Mouse (Mus musculus): ENCODE results near the gene Cmas.

The Cmas gene

GRCm38 (mm10) chr6:142756507-142757333 is at the start of gene Cmas:
Cmas (plus strand) TSS chr6:142756686.
- peak; percentile 84 for DNase-seq (ENCODE audit: low read depth)

GRCm38 (mm10) chr6:142706688-142707087 is 49.8 kb upstream of the Cmas start:
- peak; percentile 26 for DNase-seq (ENCODE audit: low read depth)

DNA sequence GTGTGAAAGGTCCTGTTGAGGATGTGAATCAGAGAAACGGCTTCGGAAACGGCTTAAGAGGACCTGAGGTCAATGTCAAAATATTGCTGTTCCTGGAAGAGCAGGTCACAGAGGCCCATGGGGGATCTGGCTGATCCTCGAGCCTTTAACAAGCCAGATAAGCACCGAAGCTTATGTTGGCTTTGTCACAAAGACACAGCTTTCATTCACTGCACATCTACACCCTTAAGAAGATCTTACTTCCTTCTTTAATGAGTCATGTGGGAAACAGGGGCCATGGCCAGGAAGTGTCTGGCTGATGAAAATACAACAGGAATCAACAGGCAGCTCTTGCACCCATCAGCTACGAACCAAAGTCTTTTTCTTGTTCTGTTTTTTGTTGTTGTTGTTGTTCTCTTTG is 48.1 kb upstream of the Cmas start:
- DNase-seq (ENCODE audit: low read depth): peak; percentile 39

DNA sequence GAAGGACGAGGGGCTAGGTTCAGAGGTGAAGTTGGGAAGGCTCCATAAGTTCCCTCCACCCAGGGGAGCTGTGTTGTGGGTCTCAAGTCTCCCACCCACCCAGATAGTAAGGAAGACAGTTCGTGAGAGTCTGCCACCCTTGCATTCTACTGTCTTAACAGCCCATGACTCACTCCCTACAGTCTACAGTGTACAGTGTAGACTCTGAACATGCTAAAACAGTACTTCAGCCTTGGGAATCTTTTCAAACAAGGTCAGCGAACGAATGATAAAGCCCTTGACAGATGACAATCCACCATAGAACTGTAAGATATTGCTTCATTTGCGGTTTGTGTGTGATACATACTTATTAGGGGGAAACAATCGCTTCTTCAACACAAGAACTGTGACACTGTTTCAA is 45.8 kb upstream of the Cmas start:
- DNase-seq (ENCODE audit: low read depth): no peak

- DNase-seq (ENCODE audit: low read depth): no peak
These were observed 45.4 kb upstream of the Cmas start for GRCm38 (mm10) chr6:142711106-142711505.

- DNase-seq (ENCODE audit: low read depth): no peak
These were observed 41.5 kb upstream of the Cmas start for GRCm38 (mm10) chr6:142715026-142715425.

- DNase-seq (ENCODE audit: low read depth): no peak
These were observed 39.3 kb upstream of the Cmas start for GRCm38 (mm10) chr6:142717186-142717585.

GRCm38 (mm10) chr6:142718167-142718566 is 38.3 kb upstream of the Cmas start:
- no peak for DNase-seq (ENCODE audit: low read depth)

- no peak for DNase-seq (ENCODE audit: low read depth)
These were observed 35.8 kb upstream of the Cmas start for GRCm38 (mm10) chr6:142720641-142721040.

- no peak for DNase-seq (ENCODE audit: low read depth)
These were observed 34.8 kb upstream of the Cmas start for GRCm38 (mm10) chr6:142721731-142722130.

GRCm38 (mm10) chr6:142726032-142726431 is 30.5 kb upstream of the Cmas start:
- no peak for DNase-seq (ENCODE audit: low read depth)

DNA sequence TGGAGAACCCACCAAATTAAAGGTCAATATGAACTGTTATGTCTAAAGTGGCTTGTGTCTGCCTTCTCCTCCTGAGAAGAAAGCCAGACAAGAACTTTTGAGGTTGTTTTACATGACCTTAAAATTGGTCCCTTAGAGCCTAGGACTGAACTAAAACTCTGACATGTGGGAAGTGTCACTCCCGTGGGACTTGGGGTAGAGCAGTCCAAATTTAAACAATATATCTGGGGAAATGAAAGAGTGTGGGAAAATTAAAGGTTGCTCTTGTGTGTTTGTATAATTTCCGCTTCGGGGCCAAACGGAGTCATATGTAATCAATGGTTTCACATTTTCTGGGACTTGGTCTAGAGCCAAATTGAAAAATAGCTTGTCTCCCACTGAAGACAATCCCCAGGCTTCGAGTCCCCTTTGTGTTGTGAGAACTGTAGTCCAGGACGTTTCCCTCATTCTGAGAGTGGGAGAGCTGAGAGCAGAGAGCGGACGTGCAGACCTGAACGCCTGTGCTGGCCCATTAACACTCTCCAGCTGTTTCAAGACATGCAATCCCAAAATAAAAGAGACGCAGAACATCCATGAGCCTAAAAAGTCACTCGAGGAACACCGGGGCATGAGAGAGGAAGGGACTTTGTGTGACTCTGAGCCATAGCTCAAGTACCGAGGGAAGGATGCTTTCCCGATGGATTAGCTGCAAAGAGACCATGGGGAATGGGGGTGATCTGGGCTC is 23.8 kb upstream of the Cmas start:
- DNase-seq (ENCODE audit: low read depth): no peak

GRCm38 (mm10) chr6:142735302-142736005 is 21.0 kb upstream of the Cmas start:
- peak; percentile 82 for DNase-seq (ENCODE audit: low read depth)

GRCm38 (mm10) chr6:142738225-142738624 is 18.3 kb upstream of the Cmas start:
- no peak for DNase-seq (ENCODE audit: low read depth)

- DNase-seq (ENCODE audit: low read depth): no peak
These were observed 17.8 kb upstream of the Cmas start for GRCm38 (mm10) chr6:142738637-142739036.

DNA sequence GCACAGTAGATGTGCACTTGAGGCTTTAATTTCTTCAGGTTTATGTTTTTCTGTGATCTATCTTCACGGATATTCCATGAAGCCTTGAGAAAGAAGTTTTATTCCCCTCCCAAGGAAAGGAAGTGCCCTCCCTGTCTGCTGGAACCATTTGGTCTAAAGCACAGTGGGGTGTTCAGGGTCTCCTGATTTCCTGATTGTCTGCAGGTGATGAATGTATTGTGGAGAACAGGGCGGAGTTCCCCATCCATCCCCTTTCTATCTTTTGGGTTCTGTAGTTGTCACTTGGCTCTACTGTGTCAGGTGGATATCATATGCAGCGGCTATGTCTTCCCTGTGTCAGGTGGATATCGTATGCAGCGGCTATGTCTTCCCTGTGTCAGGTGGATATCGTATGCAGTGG is 14.7 kb upstream of the Cmas start:
- no peak for DNase-seq (ENCODE audit: low read depth)

GRCm38 (mm10) chr6:142743193-142743592 is 13.3 kb upstream of the Cmas start:
- DNase-seq (ENCODE audit: low read depth): no peak

DNA sequence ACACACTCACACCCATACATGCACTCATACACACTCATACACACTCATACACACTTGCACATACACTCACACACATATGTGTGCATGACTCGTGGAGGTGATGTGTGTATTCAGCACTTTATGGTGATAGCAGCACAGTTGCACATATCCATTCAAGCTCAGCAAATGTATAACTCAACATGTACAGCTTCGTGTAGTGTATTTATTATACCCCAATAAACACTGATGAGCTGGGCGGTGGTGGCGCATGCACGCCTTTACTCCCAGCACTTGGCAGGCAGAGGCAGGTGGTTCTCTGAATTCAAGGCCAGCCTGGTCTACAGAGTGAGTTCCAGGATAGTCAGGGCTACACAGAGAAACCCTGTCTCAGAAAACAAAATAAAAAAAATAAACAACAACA is 11.0 kb upstream of the Cmas start:
- no peak for DNase-seq (ENCODE audit: low read depth)

- DNase-seq (ENCODE audit: low read depth): no peak
These were observed 9.7 kb upstream of the Cmas start for GRCm38 (mm10) chr6:142746765-142747164.

- DNase-seq (ENCODE audit: low read depth): peak; percentile 80
These were observed 9.3 kb upstream of the Cmas start for GRCm38 (mm10) chr6:142747165-142747564.

DNA sequence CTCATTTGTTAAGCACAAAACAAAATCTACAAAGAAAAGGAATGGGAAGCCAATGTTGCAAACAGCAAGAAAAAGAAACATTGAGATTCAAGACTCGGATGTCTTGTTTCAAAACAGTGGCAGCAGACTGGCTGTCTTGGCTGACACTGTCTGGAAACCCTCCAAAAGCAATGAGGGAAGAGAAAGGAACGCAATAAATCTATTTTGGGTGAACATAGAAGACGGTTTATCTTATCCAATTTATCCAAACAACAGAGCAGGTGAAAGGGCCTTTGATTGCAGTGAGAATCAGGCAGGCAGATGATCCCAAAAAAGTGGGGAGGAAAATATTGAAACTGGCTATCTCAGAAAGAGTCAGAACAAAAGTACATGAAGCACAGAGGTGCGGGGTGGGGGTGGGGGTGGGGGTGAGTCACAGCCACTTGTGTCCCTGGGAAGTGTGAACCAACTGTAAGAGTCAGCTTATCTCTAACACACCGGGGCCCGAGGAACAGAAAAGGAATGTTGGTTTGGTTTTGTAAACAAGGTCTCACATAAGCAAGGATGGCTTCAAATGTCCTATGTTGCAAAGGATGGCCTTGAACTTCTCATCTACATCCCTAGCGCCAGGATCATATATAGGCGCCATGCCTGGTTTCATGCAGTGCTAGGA is 8.3 kb upstream of the Cmas start:
- DNase-seq (ENCODE audit: low read depth): peak; percentile 68

- no peak for DNase-seq (ENCODE audit: low read depth)
These were observed 5.1 kb upstream of the Cmas start for GRCm38 (mm10) chr6:142751365-142751764.
